7 mouse cellular contexts compared by ENCODE assay signal in genomic region chr7:110708116-110708515, GRCm38 (mm10). TPM values are rescaled to one million over a fixed set of nuclear protein-coding genes. Genes with fewer than 3 reads are reported as not detected.
DNase-seq lines count a peak whose midpoint lies in the region; ATAC-seq and TF ChIP-seq lines count a peak whose summit lies in the region.

No protein-coding gene starts in this region.

- no peaks in the 10 kb centered on the region for H3K36me3 ChIP-seq in E14TG2a.4 (ENCODE audit: insufficient read depth, low read length)

- peaks cover 10% of the 10 kb centered on the region for H3K4me1 ChIP-seq in E14TG2a.4 (replicated peaks; ENCODE audit: low read depth, low read length)

- peak overlapping the region; percentile 30; the same call in 1 of the 2 replicates for H3K4me3 ChIP-seq in E14TG2a.4 (replicated peaks; ENCODE audit: low read length)

- peaks cover 8% of the 10 kb centered on the region for H3K9me3 ChIP-seq in E14TG2a.4 (ENCODE audit: low read length)

- no peak for ATAC-seq in activated CD4-positive, CD25-positive, alpha-beta regulatory T cell, adult 4 months

- peak; percentile 44 for DNase-seq in adipocyte (ENCODE audit: low spot score)
- DNase-seq in heart, adult 9 months (ENCODE audit: low spot score in 2 of 2), result peak; percentile 85 to 87
- DNase-seq in lung, postnatal 10 days, result peak; percentile 59
- no peak for DNase-seq in frontal cortex, postnatal 36 days (ENCODE audit: low spot score in 2 of 2)
- DNase-seq in thymus, postnatal 14 days, result no peak

- no peak for TF ChIP-seq CTCF in E14TG2a.4 (conservative IDR thresholded peaks at IDR 0.05; ENCODE audit: low read length)

- peaks cover 12% of the 10 kb centered on the region for H3K27me3 ChIP-seq in E14TG2a.4 (ENCODE audit: insufficient read depth, low read length)

RNA-seq across cellular contexts. Expression of gene Ampd3, which starts 59.9 kb away (rescaled TPM):
- polyA plus RNA-seq in activated CD4-positive, CD25-positive, alpha-beta regulatory T cell, adult 4 months (2017; shearing (Covaris generic)), result 1 to 10 TPM; 3.7 to 3.9 TPM

Comparison
In these comparisons a context has a peak if more than half of its experiments do, and no peak if none do; other contexts are left out.
1. DNase-seq: peak in adipocyte (single experiment), heart, adult 9 months (2 of 2) and lung, postnatal 10 days (single experiment); none in frontal cortex, postnatal 36 days (0 of 2) and thymus, postnatal 14 days (single experiment).